Mouse (Mus musculus) cortical plate, adult 2 months (tissue): ENCODE results near the gene Fam129a. TPM values are rescaled to one million over a fixed set of nuclear protein-coding genes. Genes with fewer than 3 reads are reported as not detected.

ENCODE experiments used
- H3K27ac ChIP-seq: fragments of 200-500 bp; 2 replicates; pipeline ENCODE4 v1.5.1; 2012; ENCODE audit warnings: low read length, control low read depth, inconsistent platforms; ENCODE audit not compliant: insufficient read depth
- H3K4me1 ChIP-seq: fragments of 200-500 bp; 2 replicates; pipeline ENCODE4 v1.6.1; 2011; ENCODE audit warnings: low read length; ENCODE audit not compliant: control insufficient read depth, insufficient read depth
- H3K4me3 ChIP-seq: fragments of 200-500 bp; 2 replicates; pipeline ENCODE4 v1.5.1; 2011; ENCODE audit warnings: mild to moderate bottlenecking, low read length, control low read depth; ENCODE audit not compliant: insufficient read depth
- CTCF ChIP-seq: fragments of 200-500 bp; IDR thresholded peaks from 2 replicates; pipeline ENCODE4 v1.5.1; 2011; ENCODE audit warnings: mild to moderate bottlenecking, control low read depth, low read length; ENCODE audit not compliant: insufficient read depth; ENCODE audit errors: extremely low read depth
- POLR2A ChIP-seq: fragments of 200-500 bp; IDR thresholded peaks from 2 replicates; pipeline ENCODE4 v1.6.1; 2011; ENCODE audit warnings: mild to moderate bottlenecking, low read length, control low read depth; ENCODE audit not compliant: insufficient read depth; ENCODE audit errors: extremely low read depth
- polyA plus RNA-seq: library from polyadenylated mRNA; depleted of rRNA; stranded (reverse); fragments of >200 nt; gene quantifications from 2 replicates; pipeline ENCODE4 v1.2.3, GENCODE M21; 2012

The Fam129a gene
- polyA plus RNA-seq, 1 experiment, result 1.6 TPM

DNA sequence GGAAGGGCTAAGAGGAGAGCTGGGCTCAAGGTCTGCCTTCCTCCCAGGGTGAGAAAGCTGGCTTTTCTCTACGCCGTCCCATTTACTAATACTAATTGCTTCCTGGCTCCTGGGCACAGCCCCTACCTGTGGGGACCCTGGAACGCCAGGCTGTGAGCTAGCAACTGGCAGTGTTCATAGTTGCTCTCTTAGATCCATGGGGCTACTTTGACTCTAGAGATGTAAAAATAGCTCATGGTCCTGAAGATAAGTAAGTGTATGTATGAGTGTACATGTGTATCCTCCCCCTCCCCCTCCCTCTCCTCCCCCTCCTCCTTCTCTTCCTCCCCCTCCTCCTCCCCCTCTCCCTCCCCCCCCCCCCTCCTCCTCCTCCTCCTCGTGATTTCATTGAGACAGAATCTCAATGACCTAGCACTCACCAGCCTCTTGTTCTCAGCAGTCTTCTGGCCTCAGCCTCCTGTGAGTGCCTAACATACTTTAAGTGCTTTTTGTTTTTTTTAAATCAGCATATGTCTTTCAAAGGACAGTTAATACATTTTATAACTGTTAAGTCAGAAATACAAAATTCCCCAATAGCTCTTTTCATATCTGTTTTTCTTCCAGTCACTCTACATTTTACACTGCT, 106.3 kb downstream of the Fam129a start:
- Histone ChIP-seq H3K4me1 (no peaks in the 10 kb centered on the region), H3K4me3 (no peak overlapping the region), H3K27ac (no peak overlapping the region)
- TF ChIP-seq CTCF, result no peak
- no peak for TF ChIP-seq POLR2A

DNA sequence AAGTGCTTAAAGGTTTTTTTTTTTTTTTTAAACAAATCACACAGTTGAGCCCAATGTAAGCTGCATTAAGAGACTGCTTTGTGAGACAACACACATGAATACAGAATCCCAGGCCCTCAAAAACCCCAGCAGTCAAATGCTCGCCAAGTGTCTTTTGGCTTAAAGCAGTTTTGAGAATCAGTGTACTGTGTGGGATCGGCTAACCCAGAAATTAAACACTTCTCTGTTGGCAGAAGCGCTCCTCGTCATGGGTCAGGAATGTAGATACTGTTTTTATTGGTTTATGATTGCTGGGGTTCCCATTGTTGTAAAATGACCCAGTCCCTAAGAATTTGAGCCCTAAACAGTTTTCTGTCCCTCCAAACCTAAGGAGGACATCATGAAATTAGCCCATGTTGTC, 107.0 kb downstream of the Fam129a start:
- Histone ChIP-seq H3K4me1 (no peaks in the 10 kb centered on the region), H3K27ac (no peak overlapping the region), H3K4me3 (no peak overlapping the region)
- TF ChIP-seq CTCF, result no peak
- TF ChIP-seq POLR2A, result no peak

DNA sequence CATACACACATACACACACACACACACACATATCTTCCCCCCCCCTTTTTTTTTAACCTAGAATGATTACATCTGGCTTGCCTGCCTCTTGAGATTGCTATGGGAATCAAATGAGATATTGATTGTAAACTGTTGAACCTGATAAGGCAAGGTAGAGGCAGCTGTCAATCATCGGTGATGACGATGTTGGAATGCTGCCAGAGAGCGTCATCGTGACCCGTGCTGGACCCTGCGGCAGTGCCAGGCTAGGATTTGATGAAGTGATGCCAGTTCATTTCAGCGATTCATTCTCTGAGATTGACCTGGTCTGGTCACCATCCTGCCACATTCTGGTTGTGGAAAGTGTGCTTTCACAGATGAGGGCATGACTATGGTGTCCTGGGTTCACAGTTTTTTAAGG, 108.2 kb downstream of the Fam129a start:
- no peak overlapping the region for H3K27ac ChIP-seq
- no peak overlapping the region for H3K4me3 ChIP-seq
- no peaks in the 10 kb centered on the region for H3K4me1 ChIP-seq
- TF ChIP-seq CTCF (no peak), POLR2A (no peak)

DNA sequence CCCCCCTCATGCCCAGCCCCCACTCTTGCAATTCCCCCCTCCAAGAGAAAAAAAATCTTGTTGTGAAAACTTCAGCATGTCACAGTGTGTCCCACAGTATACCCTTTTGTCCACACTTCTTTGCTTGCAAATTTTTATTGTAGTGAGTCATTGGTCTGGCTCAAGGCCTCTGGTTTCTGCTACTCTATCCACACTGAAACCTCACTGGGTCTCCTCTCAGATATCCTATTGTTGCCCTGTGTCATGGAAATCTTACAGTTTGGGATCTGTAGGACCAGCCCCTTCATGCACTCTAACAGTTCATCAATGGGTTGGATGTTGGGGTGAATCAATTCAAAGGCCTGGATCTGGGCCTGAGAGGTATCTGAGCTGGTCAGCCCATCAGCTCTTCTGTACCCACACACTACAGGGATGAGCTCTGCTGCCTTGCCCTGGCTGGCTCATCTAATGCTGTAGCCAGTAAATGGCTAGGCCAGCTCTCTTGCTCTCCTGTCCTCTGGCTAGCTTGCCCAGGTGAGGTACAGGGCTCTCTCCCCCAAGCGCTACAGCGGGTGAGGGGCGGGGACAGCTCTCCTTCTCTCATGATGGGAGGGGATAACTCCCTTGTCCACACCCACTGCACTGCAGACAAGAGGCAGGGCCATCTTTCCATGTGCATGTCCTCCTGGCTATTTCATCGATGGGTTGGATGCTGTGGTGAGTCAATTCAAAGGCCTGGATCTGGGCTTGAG, 109.1 kb downstream of the Fam129a start:
- Histone ChIP-seq H3K4me1 (no peaks in the 10 kb centered on the region), H3K4me3 (no peak overlapping the region), H3K27ac (no peak overlapping the region)
- TF ChIP-seq CTCF, result no peak
- no peak for TF ChIP-seq POLR2A

DNA sequence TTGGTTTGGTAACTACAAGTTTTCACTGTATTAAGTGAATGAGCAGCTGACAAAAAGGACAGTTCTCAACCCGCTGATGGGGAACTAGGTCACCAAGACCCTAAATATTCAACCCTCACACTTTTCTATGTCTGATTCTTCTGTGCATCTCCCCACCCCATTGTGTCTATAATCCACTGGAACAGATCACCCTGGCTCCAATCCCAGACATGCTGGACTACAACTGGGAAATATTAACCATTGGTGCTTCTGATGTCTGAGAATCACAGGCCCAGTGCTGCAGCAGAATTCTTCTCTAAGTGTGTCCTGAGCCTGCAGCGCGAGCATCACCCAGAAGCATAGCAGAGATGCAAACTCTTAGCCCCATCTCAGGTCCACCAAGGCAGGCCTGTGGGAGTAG, 110.0 kb downstream of the Fam129a start:
- H3K4me1 ChIP-seq, result no peaks in the 10 kb centered on the region
- H3K27ac ChIP-seq, result no peak overlapping the region
- no peak overlapping the region for H3K4me3 ChIP-seq
- no peak for TF ChIP-seq POLR2A
- no peak for TF ChIP-seq CTCF

DNA sequence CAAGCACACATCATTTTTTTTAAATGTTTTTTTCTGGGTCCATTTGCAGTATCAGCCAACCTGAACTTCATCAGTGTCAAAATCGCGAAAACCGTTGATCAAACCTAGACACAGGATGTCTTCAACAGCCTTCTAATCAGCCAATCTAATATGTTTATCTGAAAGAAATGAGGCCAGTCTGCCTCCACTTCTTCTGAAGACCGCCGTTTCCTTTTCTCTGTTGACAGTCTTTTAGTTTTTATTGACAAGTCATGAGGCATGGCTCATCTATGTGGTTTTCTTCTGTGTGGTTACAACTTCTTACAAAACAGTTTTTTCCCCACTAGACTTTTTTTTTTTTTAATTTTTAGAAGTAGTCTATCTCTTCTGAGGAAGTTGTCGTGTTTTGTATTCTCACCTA, 111.9 kb downstream of the Fam129a start:
- no peak overlapping the region for H3K4me3 ChIP-seq
- no peak for TF ChIP-seq CTCF
- no peak for TF ChIP-seq POLR2A
- H3K27ac ChIP-seq, result no peak overlapping the region
- H3K4me1 ChIP-seq, result no peaks in the 10 kb centered on the region

DNA sequence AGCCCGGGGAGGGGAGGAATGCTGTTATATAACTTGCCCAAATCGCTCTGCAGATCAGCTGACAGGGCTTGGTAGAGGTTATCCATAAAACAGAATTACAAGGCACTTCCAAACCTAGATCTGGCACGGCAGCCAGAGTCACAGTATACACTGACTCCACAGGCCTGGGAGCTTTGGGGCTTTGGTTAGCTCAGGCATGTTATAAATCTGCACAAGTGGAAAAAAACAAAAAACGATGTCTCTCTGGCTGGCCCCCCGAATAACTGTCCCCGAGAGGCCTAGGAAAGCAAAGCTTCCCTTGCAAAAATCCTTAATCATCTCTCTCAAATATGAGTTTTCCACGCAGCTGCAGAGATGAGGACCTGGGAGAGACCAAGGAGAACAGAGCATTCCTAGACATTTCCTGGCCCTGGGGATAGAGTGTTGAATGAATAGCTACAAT, 113.5 kb downstream of the Fam129a start:
- Histone ChIP-seq H3K4me1 (no peaks in the 10 kb centered on the region), H3K4me3 (no peak overlapping the region), H3K27ac (no peak overlapping the region)
- TF ChIP-seq POLR2A (no peak), CTCF (no peak)

DNA sequence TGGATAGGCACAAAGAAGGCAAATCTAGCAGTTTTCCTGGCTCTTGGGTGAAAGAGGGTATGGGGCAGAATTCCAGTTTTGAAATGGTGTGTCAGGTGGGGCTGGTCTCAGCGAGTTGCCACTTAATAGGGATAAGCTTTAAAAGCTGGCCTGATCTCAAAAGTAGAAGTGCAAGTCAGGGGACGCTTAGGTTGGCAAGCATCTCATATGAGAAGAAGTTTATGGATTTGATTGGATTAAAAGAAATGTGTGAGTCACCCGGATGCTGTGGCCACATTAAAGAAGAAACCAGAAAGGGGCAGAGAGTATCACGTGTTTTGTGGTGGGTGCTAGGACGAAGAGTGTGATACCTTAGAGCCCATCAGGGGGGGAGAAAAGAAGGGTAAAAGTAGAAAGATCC, 114.0 kb downstream of the Fam129a start:
- Histone ChIP-seq H3K4me1 (no peaks in the 10 kb centered on the region), H3K27ac (no peak overlapping the region), H3K4me3 (no peak overlapping the region)
- TF ChIP-seq POLR2A, result no peak
- no peak for TF ChIP-seq CTCF

DNA sequence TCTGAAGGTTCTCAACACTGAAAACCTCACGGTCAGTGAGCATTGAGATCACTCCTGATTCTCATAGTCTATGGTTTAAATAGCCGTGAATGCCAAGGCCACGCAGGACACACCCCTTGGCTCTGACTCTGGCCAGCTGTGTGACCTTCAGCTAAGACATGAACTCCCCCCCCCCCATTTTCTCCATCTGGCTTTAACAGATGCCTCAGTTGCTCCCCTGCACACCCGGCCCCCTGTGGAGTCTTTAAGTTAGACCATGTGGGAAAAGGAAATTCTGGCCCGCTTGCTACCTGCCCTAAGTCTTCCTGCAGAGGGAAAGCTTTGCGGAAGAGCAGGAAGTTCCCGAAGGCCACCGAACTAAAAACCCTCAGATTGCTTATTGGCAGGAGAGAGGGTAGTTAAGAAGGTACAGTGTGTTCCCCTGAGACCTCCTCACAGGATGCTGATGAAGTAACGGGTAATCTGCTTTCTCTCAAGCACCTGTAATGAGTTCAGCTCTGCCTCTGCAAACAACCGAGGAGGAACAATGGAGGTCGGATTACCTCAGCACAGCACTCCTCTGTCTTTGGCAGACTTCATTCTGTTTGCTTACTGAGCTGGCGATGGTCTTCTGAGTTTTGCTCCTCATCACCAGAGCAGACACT, 114.8 kb downstream of the Fam129a start:
- TF ChIP-seq CTCF (no peak), POLR2A (no peak)

DNA sequence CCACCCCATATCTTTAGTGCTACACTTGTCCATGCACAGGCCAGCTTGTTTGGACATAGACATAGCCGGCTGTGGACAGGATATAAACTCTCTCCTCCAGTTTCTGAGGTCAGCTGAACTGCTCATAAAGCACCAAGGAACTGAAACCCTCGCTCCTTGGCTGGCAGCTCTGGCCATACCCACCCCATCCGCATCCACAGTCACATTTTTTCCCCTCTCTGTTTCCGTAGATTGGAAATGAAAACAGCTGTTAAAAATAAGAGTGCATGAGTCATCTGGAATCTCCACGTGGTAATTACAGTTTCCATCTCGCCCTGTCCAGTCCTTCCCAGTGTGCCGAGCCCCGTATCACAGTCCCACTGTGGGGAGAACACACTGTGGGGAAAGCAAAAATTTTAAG, 115.7 kb downstream of the Fam129a start:
- Histone ChIP-seq H3K27ac (no peak overlapping the region), H3K4me3 (no peak overlapping the region), H3K4me1 (no peaks in the 10 kb centered on the region)
- TF ChIP-seq POLR2A (no peak), CTCF (no peak)

More for the DNA sequence above, 114.8 kb downstream of the Fam129a start:
- Histone ChIP-seq H3K4me3 (no peak overlapping the region), H3K27ac (no peak overlapping the region), H3K4me1 (no peaks in the 10 kb centered on the region)
